Mouse (Mus musculus) hindbrain, embryonic 14.5 days (tissue): ENCODE measurements around the gene Fgfr2. TPM values are rescaled to one million over a fixed set of nuclear protein-coding genes. Genes with fewer than 3 reads are reported as not detected.

Source experiments
- ATAC-seq: fragments of 200-750 bp; cut with Nextera tagmentation; 2 replicates; pipeline ENCODE4 v1.8.0; 2017; ENCODE audit warnings: moderate number of reproducible peaks, mild to moderate bottlenecking, moderate TSS enrichment, moderate library complexity; ENCODE audit not compliant: low FRiP score
- DNase-seq: peaks from one replicate; pipeline ENCODE4 v3.0.0-alpha.2; 2015; ENCODE audit warnings: low spot score
- H3K27ac ChIP-seq: fragments of 300-500 bp; sonication (generic); 2 replicates; pipeline ENCODE4 v1.5.1; 2014; ENCODE audit warnings: mild to moderate bottlenecking, moderate library complexity
- H3K27me3 ChIP-seq: fragments of 300-500 bp; sonication (generic); 2 replicates; pipeline ENCODE4 v1.6.1; 2014; ENCODE audit warnings: mild to moderate bottlenecking, low read length, mixed read lengths; ENCODE audit not compliant: control insufficient read depth, insufficient read depth
- H3K36me3 ChIP-seq: fragments of 300-500 bp; sonication (generic); replicated peaks from 2 replicates; pipeline ENCODE4 v1.6.1; 2014; ENCODE audit not compliant: control insufficient read depth, insufficient read depth
- H3K4me1 ChIP-seq: fragments of 300-500 bp; sonication (generic); replicated peaks from 2 replicates; pipeline ENCODE4 v1.6.1; 2014; ENCODE audit warnings: antibody characterized with exemption, low read length, mixed read lengths; ENCODE audit not compliant: control insufficient read depth, insufficient read depth
- H3K4me2 ChIP-seq: fragments of 300-500 bp; sonication (generic); replicated peaks from 2 replicates; pipeline ENCODE4 v1.6.1; 2014; ENCODE audit warnings: mild to moderate bottlenecking, moderate library complexity
- H3K4me3 ChIP-seq: fragments of 300-500 bp; sonication (generic); replicated peaks from 2 replicates; pipeline ENCODE4 v1.5.1; 2014; ENCODE audit warnings: mild to moderate bottlenecking, low read length
- H3K9ac ChIP-seq: fragments of 300-500 bp; sonication (generic); 2 replicates; pipeline ENCODE4 v1.6.1; 2014
- H3K9me3 ChIP-seq: fragments of 300-500 bp; sonication (generic); 2 replicates; pipeline ENCODE4 v1.6.1; 2016; ENCODE audit warnings: low read length; ENCODE audit not compliant: control insufficient read depth
- WGBS: fragments of 180-500 bp; shearing (Covaris S2); extraction: QIAGEN DNeasy Blood & Tissue Kit; methylation state at CpG from one replicate; pipeline ENCODE4 v1.1.7; 2014; 5-methylcytosine and 5-hydroxymethylcytosine counted together
- polyA plus RNA-seq: library from polyadenylated mRNA; unstranded; fragments of >200 nt; fragmentation: Nextera tagmentation; extraction: Ambion mirVana; gene quantifications from 2 replicates; pipeline ENCODE4 v1.2.1, GENCODE M21; 2014

The Fgfr2 gene
- polyA plus RNA-seq, 1 experiment from 2014 or later = 43.5 TPM

- 89% methylated on average over 8 of the region's 8 CpGs for WGBS
- Histone ChIP-seq H3K27me3 (no peaks in the 10 kb centered on the region), H3K9ac (no peak overlapping the region), H3K27ac (no peak overlapping the region), H3K4me3 (no peak overlapping the region), H3K9me3 (no peaks in the 10 kb centered on the region), H3K4me1 (no peaks in the 10 kb centered on the region), H3K4me2 (no peak overlapping the region), H3K36me3 (no peaks in the 10 kb centered on the region)
- DNase-seq (no peak), ATAC-seq (no peak)
These were observed 687.6 kb downstream of the Fgfr2 start for GRCm38 (mm10) chr7:132435486-132436055.

GRCm38 (mm10) chr7:132429324-132429723 is 693.8 kb downstream of the Fgfr2 start:
- WGBS = 36% methylated on average over 4 of the region's 4 CpGs
- Histone ChIP-seq H3K9me3 (no peaks in the 10 kb centered on the region), H3K27me3 (no peaks in the 10 kb centered on the region), H3K27ac (no peak overlapping the region; the same call in 1 of the 2 replicates), H3K4me3 (no peak overlapping the region), H3K9ac (no peak overlapping the region), H3K4me2 (no peak overlapping the region), H3K36me3 (no peaks in the 10 kb centered on the region), H3K4me1 (peaks cover 10% of the 10 kb centered on the region)
- ATAC-seq (no peak), DNase-seq (no peak)

GRCm38 (mm10) chr7:132428308-132428707 is 694.8 kb downstream of the Fgfr2 start:
- H3K9me3 ChIP-seq = no peaks in the 10 kb centered on the region
- DNase-seq = no peak
- no peak for ATAC-seq
- no peaks in the 10 kb centered on the region for H3K27me3 ChIP-seq
- no peak overlapping the region for H3K4me3 ChIP-seq
- H3K4me1 ChIP-seq = peaks cover 10% of the 10 kb centered on the region
- no peaks in the 10 kb centered on the region for H3K36me3 ChIP-seq
- H3K27ac ChIP-seq = no peak overlapping the region
- H3K9ac ChIP-seq = no peak overlapping the region
- WGBS = 95% methylated on average over 4 of the region's 4 CpGs
- H3K4me2 ChIP-seq = no peak overlapping the region

- peak overlapping the region; percentile 7; the same call in 1 of the 2 replicates for H3K27ac ChIP-seq
- H3K27me3 ChIP-seq = no peaks in the 10 kb centered on the region
- no peak overlapping the region for H3K4me3 ChIP-seq
- H3K4me2 ChIP-seq = no peak overlapping the region
- no peaks in the 10 kb centered on the region for H3K36me3 ChIP-seq
- H3K9ac ChIP-seq = no peak overlapping the region
- DNase-seq (no peak), ATAC-seq (no peak)
- peaks cover 10% of the 10 kb centered on the region for H3K4me1 ChIP-seq
- no peaks in the 10 kb centered on the region for H3K9me3 ChIP-seq
- WGBS = 35% methylated on average over 5 of the region's 5 CpGs
These were observed 697.1 kb downstream of the Fgfr2 start for GRCm38 (mm10) chr7:132426069-132426468.

GRCm38 (mm10) chr7:132425364-132425999 is 697.7 kb downstream of the Fgfr2 start:
- Histone ChIP-seq H3K9me3 (no peaks in the 10 kb centered on the region), H3K27me3 (no peaks in the 10 kb centered on the region), H3K4me2 (no peak overlapping the region), H3K4me3 (no peak overlapping the region), H3K9ac (no peak overlapping the region), H3K27ac (peak overlapping the region; percentile 7; the same call in 1 of the 2 replicates), H3K36me3 (no peaks in the 10 kb centered on the region), H3K4me1 (peaks cover 10% of the 10 kb centered on the region)
- no peak for ATAC-seq
- 40% methylated on average over 11 of the region's 11 CpGs for WGBS
- DNase-seq = no peak

GRCm38 (mm10) chr7:132423570-132423969 is 699.6 kb downstream of the Fgfr2 start:
- no peak for DNase-seq
- Histone ChIP-seq H3K4me3 (no peak overlapping the region), H3K4me1 (peaks cover 10% of the 10 kb centered on the region), H3K36me3 (no peaks in the 10 kb centered on the region), H3K27ac (no peak overlapping the region), H3K9ac (no peak overlapping the region), H3K4me2 (no peak overlapping the region), H3K27me3 (no peaks in the 10 kb centered on the region), H3K9me3 (no peaks in the 10 kb centered on the region)
- WGBS = 86% methylated on average over 5 of the region's 5 CpGs
- ATAC-seq = no peak

GRCm38 (mm10) chr7:132419378-132420255 is 703.5 kb downstream of the Fgfr2 start:
- Histone ChIP-seq H3K4me2 (no peak overlapping the region), H3K27me3 (no peaks in the 10 kb centered on the region), H3K36me3 (no peaks in the 10 kb centered on the region), H3K9ac (no peak overlapping the region), H3K9me3 (no peaks in the 10 kb centered on the region), H3K4me1 (no peaks in the 10 kb centered on the region), H3K27ac (no peak overlapping the region), H3K4me3 (no peak overlapping the region)
- WGBS = 94% methylated on average over 10 of the region's 10 CpGs
- no peak for ATAC-seq
- no peak for DNase-seq

- DNase-seq (no peak), ATAC-seq (no peak)
- Histone ChIP-seq H3K27ac (no peak overlapping the region), H3K36me3 (no peaks in the 10 kb centered on the region), H3K4me3 (no peak overlapping the region), H3K4me1 (no peaks in the 10 kb centered on the region), H3K4me2 (no peak overlapping the region), H3K9me3 (no peaks in the 10 kb centered on the region), H3K9ac (no peak overlapping the region), H3K27me3 (no peaks in the 10 kb centered on the region)
- 42% methylated on average over 9 of the region's 9 CpGs for WGBS
These were observed 706.3 kb downstream of the Fgfr2 start for GRCm38 (mm10) chr7:132416866-132417265.

- ATAC-seq = no peak
- no peak overlapping the region for H3K9ac ChIP-seq
- H3K4me2 ChIP-seq = no peak overlapping the region
- no peaks in the 10 kb centered on the region for H3K36me3 ChIP-seq
- no peak for DNase-seq
- no peak overlapping the region for H3K27ac ChIP-seq
- H3K9me3 ChIP-seq = no peaks in the 10 kb centered on the region
- H3K4me3 ChIP-seq = no peak overlapping the region
- no peaks in the 10 kb centered on the region for H3K4me1 ChIP-seq
- no peaks in the 10 kb centered on the region for H3K27me3 ChIP-seq
These were observed 707.3 kb downstream of the Fgfr2 start for GRCm38 (mm10) chr7:132415866-132416265.
